Mouse (Mus musculus) forebrain, embryonic 10.5 days (tissue): Measurements from ENCODE around the gene Kcnq1. TPM values are rescaled to one million over a fixed set of nuclear protein-coding genes. Genes with fewer than 3 reads are reported as not detected.

Experiments
- DNase-seq: peaks from one replicate; pipeline ENCODE4 v3.0.0-alpha.2; 2017; ENCODE audit warnings: low spot score; ENCODE audit errors: extremely low spot score
- H3K27ac ChIP-seq: fragments of 300-500 bp; sonication (generic); 2 replicates; pipeline ENCODE4 v1.5.1; 2016; ENCODE audit warnings: mild to moderate bottlenecking
- H3K27me3 ChIP-seq: fragments of 300-500 bp; sonication (generic); 2 replicates; pipeline ENCODE4 v1.6.1; 2016; ENCODE audit warnings: mild to moderate bottlenecking; ENCODE audit not compliant: poor library complexity, severe bottlenecking
- H3K36me3 ChIP-seq: fragments of 300-500 bp; sonication (generic); replicated peaks from 2 replicates; pipeline ENCODE4 v1.6.1; 2016; ENCODE audit warnings: mild to moderate bottlenecking, moderate library complexity
- H3K4me1 ChIP-seq: fragments of 300-500 bp; sonication (generic); 2 replicates; pipeline ENCODE4 v1.6.1; 2016
- H3K4me3 ChIP-seq: fragments of 300-500 bp; sonication (generic); 2 replicates; pipeline ENCODE4 v1.5.1; 2016; ENCODE audit warnings: mild to moderate bottlenecking, moderate library complexity
- H3K9me3 ChIP-seq: fragments of 300-500 bp; sonication (generic); 2 replicates; pipeline ENCODE4 v1.6.1; 2016; ENCODE audit warnings: mild to moderate bottlenecking, moderate library complexity
- WGBS: fragments of 180-500 bp; shearing (Covaris S2); methylation state at CpG from one replicate; pipeline ENCODE4 v1.1.7; 2016; 5-methylcytosine and 5-hydroxymethylcytosine counted together
- polyA plus RNA-seq: library from polyadenylated mRNA; unstranded; fragments of >200 nt; fragmentation: Nextera tagmentation; extraction: Ambion mirVana; gene quantifications from 2 replicates; pipeline ENCODE4 v1.2.1, GENCODE M21; 2016

The Kcnq1 gene
- polyA plus RNA-seq, 1 experiment from 2014 or later: 1.3 TPM

DNA sequence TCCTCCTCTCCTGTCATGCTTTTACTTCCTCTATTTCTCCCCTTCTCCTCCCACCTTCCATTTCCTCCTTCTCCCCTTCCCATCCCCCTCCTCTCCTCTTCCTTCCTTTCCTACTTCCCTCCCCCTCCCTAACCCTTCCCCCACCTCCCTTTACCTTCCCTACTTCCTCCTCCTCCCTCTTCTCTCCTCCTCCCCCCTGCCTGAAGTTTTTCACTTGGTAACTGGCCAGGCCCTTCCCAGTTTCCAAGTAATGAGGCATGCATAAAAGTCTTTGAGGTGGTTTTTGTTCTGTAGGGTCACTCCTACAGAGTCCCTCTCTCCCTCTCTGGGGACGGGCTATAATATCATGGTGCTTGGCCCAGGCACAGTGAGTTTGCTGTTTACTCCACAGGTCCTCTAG is 13.2 kb downstream of the Kcnq1 start:
- Histone ChIP-seq H3K9me3 (peaks cover 7% of the 10 kb centered on the region; the same call in 1 of the 2 replicates), H3K27ac (0 out of 2 replicates have a peak overlapping the region, but pooled peaks have one; percentile 12), H3K4me1 (peaks cover 41% of the 10 kb centered on the region), H3K36me3 (no peaks in the 10 kb centered on the region), H3K4me3 (no peak overlapping the region), H3K27me3 (no peaks in the 10 kb centered on the region)
- WGBS: 28% methylated on average over 1 of the region's 1 CpGs
- no peak for DNase-seq

DNA sequence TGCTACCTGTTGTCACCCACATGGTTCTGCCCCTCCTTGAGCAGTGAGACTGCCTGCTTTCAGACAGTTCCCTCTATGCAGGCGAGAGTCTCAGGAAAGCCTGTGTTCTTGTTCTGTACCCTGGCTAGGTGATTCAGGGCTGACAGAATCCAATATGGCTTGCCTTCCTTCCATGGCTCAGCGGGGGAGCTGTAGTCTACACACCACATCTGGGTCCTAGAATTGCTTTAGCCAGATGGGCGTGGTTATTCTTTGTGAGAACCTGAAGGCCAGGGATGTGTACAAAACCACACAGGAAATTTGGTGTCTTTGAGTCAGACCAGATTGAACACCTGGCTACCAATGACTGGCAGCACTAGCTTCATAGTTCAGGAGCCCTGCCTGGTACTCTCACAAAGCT is 13.7 kb downstream of the Kcnq1 start:
- no peaks in the 10 kb centered on the region for H3K27me3 ChIP-seq
- H3K4me1 ChIP-seq: peaks cover 45% of the 10 kb centered on the region
- no peak for DNase-seq
- no peak overlapping the region for H3K4me3 ChIP-seq
- H3K36me3 ChIP-seq: no peaks in the 10 kb centered on the region
- peak overlapping the region; percentile 12; the same call in 1 of the 2 replicates for H3K27ac ChIP-seq
- 81% methylated on average over 3 of the region's 3 CpGs for WGBS
- H3K9me3 ChIP-seq: peaks cover 3% of the 10 kb centered on the region; the same call in 1 of the 2 replicates

DNA sequence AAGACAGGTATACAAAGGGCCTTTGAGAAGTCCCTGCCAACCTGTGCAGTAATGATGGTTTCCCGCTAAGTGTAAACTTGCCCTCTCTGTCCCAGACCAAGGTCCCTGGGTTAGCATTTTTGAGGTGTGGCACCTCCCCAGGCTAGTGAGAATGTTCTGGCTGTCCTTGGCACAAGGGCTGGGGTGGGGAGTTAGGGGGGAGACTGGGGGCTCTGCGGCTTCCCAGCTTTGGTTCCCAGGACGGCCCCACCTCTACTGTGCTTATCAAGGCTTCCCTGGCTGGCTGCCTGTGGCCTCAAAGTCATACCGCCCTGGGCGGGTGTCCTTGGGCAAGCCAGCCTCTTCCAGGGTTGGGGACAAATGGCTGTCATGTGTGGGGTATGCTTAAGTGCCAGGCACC is 16.0 kb downstream of the Kcnq1 start:
- no peak overlapping the region for H3K4me3 ChIP-seq
- no peaks in the 10 kb centered on the region for H3K36me3 ChIP-seq
- peak overlapping the region; percentile 20; the same call in 1 of the 2 replicates for H3K27ac ChIP-seq
- H3K4me1 ChIP-seq: peaks cover 47% of the 10 kb centered on the region
- DNase-seq: no peak
- 84% methylated on average over 5 of the region's 5 CpGs for WGBS
- no peaks in the 10 kb centered on the region for H3K9me3 ChIP-seq
- H3K27me3 ChIP-seq: no peaks in the 10 kb centered on the region

DNA sequence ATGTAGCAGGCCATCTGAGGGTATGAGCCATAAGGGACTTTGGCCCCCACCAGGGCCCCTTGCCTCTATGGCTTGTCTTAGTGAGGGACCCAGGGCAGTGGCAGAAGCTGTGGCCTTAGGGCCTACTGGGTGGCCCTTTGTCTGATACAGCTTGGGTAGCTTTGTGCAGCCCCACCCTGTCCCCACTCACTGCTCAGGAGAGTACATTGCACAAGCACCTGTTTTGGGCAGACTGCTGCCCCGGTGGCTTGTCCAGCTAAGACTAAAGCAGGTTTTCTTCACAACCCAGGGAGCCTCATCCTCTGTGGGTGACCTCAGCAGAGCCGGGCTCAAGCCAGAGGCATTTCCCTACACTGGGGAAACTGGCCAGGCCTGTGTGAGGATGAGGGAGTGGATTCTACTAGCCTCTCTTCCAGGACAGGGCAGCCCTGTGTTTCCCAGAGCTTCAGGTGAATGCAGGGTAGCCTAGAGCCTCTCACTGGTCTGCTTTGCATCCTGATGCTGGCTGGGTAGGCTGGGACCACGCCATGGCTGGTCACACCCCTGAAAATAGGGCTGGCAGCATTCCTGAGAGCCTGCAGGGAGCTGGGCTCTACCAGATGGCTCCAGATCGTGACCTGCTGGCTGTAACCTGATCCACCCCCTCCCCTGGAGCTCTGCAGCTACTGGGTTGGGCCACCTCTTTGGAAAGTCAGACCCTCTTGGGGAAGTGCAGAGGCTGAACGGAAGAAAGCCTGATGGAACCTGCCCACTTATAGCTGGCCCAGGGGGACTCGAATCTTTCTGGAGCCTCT is 17.9 kb downstream of the Kcnq1 start:
- Histone ChIP-seq H3K27me3 (no peaks in the 10 kb centered on the region), H3K27ac (peak overlapping the region; percentile 75), H3K36me3 (no peaks in the 10 kb centered on the region), H3K4me1 (peaks cover 43% of the 10 kb centered on the region), H3K4me3 (no peak overlapping the region), H3K9me3 (no peaks in the 10 kb centered on the region)
- WGBS: 14% methylated on average over 6 of the region's 6 CpGs
- peak; percentile 55 for DNase-seq

DNA sequence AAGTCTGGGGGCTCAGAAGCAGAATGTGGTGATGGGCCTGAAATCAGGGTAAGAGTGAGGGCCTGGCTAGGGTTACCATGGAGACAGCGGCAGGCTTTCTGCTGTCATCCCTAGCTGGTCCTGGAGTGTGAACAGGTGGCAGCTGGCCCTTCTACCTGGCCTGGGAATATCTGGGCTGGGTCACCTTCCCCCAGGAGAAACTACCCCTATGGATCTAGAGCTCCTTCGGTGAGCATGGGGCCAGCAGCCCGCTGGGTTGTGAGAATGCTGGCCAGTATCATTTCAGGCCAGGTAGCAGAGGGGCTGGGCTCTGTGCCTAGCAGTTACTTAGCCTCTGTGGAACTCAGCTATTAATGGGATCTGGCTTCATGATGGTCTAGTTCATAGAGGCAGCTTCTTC is 18.7 kb downstream of the Kcnq1 start:
- Histone ChIP-seq H3K27me3 (no peaks in the 10 kb centered on the region), H3K27ac (peak overlapping the region; percentile 75), H3K4me3 (no peak overlapping the region), H3K9me3 (no peaks in the 10 kb centered on the region), H3K36me3 (no peaks in the 10 kb centered on the region), H3K4me1 (peaks cover 34% of the 10 kb centered on the region)
- 70% methylated on average over 3 of the region's 3 CpGs for WGBS
- DNase-seq: no peak

DNA sequence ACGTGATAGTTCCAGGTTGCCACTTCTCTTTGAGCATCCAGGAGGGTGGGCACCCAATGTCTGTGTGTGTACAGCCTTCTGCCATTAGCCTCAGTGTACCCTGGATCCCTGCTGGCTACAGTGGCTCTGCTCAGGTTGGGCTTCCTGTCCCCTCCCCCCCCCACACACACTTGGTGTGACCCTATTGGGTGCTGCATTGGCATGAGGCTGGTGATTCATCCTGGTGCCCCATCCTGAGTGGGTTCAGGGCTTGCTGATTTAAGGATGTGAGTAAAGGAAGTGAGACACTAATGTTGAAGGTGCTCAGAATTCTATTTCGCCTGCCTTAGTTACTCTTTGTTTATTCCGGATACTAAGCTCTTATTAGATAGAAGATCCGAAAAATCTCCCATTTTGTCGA is 26.7 kb downstream of the Kcnq1 start:
- H3K4me1 ChIP-seq: no peaks in the 10 kb centered on the region; the same call in 1 of the 2 replicates
- H3K4me3 ChIP-seq: no peak overlapping the region
- H3K27ac ChIP-seq: no peak overlapping the region
- no peaks in the 10 kb centered on the region for H3K9me3 ChIP-seq
- 90% methylated on average over 5 of the region's 5 CpGs for WGBS
- H3K27me3 ChIP-seq: no peaks in the 10 kb centered on the region; the same call in 1 of the 2 replicates
- DNase-seq: no peak
- H3K36me3 ChIP-seq: no peaks in the 10 kb centered on the region

DNA sequence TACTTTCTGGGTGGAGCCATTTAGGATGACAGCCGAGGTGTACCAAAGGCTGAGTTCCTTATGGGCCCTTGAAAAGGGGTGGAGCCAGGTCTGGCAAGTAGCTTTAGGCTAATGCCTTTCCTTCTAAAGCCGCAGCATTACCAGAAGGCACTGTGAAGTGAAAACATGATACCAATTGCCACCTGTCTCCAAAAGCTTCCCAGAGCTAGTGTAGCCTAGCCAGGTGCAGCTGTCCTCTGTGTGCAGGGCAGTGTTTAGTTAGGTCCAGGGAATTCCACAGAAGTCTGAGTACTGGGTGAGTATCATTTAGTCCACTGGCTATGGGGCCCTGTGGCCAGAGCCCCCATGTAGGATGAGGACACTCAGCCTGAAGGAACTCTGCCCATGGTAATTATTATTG is 30.0 kb downstream of the Kcnq1 start:
- H3K27ac ChIP-seq: no peak overlapping the region
- H3K4me3 ChIP-seq: no peak overlapping the region
- 69% methylated on average over 2 of the region's 2 CpGs for WGBS
- no peaks in the 10 kb centered on the region; the same call in 1 of the 2 replicates for H3K4me1 ChIP-seq
- no peak for DNase-seq
- no peaks in the 10 kb centered on the region; the same call in 1 of the 2 replicates for H3K27me3 ChIP-seq
- H3K9me3 ChIP-seq: no peaks in the 10 kb centered on the region
- no peaks in the 10 kb centered on the region for H3K36me3 ChIP-seq

DNA sequence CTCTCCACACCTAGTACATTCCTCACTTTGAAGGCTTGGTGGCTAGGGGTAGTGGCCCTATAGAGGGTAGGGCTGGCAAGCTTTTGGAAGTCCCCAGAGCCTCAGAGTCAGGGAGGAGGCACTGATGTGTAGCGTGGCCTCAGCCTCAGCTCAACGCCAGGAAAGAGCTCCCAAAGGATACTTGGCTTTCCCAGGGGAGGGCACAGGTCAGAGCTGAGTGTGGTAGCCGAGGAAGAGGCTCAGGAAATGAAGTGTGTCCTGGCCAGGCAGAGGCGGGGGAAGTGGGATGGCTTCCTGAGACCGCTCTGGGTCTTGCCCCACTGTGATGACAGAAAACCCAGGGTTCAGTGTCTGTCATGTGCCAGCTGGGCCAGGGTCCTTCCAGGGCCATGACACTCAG is 30.4 kb downstream of the Kcnq1 start:
- no peaks in the 10 kb centered on the region; the same call in 1 of the 2 replicates for H3K4me1 ChIP-seq
- H3K9me3 ChIP-seq: no peaks in the 10 kb centered on the region
- no peaks in the 10 kb centered on the region for H3K36me3 ChIP-seq
- 65% methylated on average over 5 of the region's 5 CpGs for WGBS
- DNase-seq: no peak
- H3K27me3 ChIP-seq: no peaks in the 10 kb centered on the region; the same call in 1 of the 2 replicates
- H3K4me3 ChIP-seq: no peak overlapping the region
- no peak overlapping the region for H3K27ac ChIP-seq

DNA sequence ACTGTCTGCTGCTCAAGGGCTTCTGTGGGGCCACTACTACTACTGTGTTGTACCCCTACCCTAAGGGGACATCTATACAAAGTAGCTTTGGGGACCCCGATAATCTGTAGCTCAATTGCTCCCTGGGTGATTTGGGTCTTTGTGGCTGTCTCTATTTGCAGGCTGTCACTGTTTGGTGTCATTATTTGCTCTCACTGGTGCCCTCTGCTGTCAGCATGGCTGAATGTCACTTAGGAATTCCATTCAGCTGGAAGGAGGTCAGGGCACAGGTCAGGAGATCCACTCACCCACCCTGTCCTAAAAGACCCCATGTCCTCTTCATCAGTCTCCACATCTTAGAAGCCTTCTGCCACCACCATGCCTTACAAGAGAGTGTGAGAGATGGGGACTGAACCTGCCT is 32.6 kb downstream of the Kcnq1 start:
- Histone ChIP-seq H3K4me3 (no peak overlapping the region), H3K9me3 (no peaks in the 10 kb centered on the region), H3K36me3 (no peaks in the 10 kb centered on the region), H3K27ac (no peak overlapping the region), H3K4me1 (no peaks in the 10 kb centered on the region; the same call in 1 of the 2 replicates), H3K27me3 (no peaks in the 10 kb centered on the region; the same call in 1 of the 2 replicates)
- peak; percentile 52 for DNase-seq
- 71% methylated on average over 1 of the region's 1 CpGs for WGBS

DNA sequence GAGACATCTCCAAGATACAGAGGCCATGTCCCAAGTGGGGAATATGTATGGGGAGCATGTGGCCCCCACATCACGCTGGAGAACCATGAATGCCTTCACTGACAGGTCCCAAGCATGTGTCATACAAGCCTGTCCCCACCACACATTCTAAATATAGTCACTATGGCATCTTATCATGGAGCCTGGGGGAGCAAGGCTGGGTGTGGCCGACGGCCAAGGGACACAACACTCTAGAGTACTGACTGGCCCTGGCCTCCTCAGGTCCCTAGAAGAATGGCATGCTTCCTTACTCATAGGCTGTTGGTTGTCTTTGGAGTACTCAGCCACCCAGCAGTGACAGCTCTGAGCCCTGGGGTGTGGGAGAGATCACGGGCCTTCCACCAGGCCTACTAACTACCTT is 33.8 kb downstream of the Kcnq1 start:
- no peak overlapping the region for H3K4me3 ChIP-seq
- H3K4me1 ChIP-seq: no peaks in the 10 kb centered on the region; the same call in 1 of the 2 replicates
- no peak for DNase-seq
- H3K27me3 ChIP-seq: no peaks in the 10 kb centered on the region; the same call in 1 of the 2 replicates
- no peaks in the 10 kb centered on the region for H3K9me3 ChIP-seq
- no peak overlapping the region for H3K27ac ChIP-seq
- 85% methylated on average over 4 of the region's 4 CpGs for WGBS
- H3K36me3 ChIP-seq: no peaks in the 10 kb centered on the region

DNA sequence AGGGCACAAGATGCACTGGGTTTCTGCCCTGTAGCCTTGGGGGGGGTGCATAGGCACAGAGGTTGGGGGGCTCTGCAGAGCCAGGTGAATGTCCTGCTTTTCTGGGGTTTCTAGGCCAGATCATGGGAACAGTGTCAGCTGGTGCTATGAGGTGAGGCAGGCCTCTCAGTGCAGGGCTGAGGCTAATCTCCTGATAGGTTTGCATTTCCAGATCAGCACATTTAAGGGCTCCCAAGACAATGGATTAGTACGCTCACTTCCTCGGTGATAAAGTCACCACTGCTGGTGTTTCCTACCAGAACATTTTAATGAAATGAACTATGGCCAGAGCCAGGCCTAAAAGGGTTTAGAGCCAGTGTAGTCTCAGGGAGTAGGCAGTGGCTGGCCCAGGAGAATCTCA is 36.5 kb downstream of the Kcnq1 start:
- Histone ChIP-seq H3K36me3 (no peaks in the 10 kb centered on the region), H3K9me3 (no peaks in the 10 kb centered on the region), H3K27ac (no peak overlapping the region), H3K27me3 (peaks cover 10% of the 10 kb centered on the region), H3K4me1 (no peaks in the 10 kb centered on the region), H3K4me3 (no peak overlapping the region)
- WGBS: 95% methylated on average over 2 of the region's 2 CpGs
- no peak for DNase-seq

DNA sequence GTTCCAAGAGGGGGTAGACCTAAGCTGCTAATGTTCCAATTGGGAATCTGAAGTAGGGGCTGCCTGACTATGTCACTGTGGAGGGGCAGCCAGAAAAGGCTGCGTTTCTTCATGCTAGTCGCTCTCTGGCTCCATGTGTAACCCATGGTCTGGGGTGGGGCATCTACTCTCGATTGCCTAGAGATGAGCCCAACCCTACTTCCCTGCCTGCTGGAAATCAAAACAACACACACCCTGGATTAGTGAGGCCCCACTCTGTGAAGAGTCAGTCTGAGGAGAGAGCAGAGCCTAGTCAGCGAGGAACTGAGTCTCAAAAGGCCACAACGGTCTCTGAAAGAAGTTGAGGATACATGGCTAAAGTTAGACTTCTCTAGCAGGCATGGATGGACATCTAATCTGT is 40.9 kb downstream of the Kcnq1 start:
- Histone ChIP-seq H3K4me1 (0 out of 2 replicates have a peak, but pooled peaks cover under 1% of the 10 kb centered on the region), H3K27ac (no peak overlapping the region), H3K27me3 (peaks cover 42% of the 10 kb centered on the region), H3K4me3 (no peak overlapping the region), H3K9me3 (no peaks in the 10 kb centered on the region), H3K36me3 (no peaks in the 10 kb centered on the region)
- WGBS: 83% methylated on average over 5 of the region's 5 CpGs
- DNase-seq: no peak

DNA sequence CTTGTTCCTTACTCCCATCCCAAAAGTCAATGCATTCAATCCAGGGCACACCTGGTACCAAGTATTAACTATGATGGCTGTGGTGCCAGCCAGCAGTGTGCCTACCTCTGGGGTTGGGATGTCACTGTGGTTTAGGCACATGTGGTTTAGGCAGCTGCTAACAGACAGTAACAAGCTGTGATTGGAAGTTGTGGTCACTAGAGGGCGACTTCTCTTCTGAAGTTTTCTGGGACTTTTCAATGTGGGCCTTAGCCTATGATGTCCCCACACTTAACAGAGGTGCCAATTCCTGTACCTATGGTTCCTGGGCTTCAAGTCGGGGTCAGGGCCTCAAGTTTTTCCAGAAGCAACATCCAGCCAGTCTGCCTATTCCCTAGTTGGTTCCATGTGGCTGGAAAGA is 45.0 kb downstream of the Kcnq1 start:
- WGBS: 19% methylated on average over 2 of the region's 2 CpGs
- peaks cover 31% of the 10 kb centered on the region for H3K4me1 ChIP-seq
- H3K9me3 ChIP-seq: no peaks in the 10 kb centered on the region
- peaks cover 69% of the 10 kb centered on the region for H3K27me3 ChIP-seq
- DNase-seq: peak; percentile 37
- no peak overlapping the region for H3K4me3 ChIP-seq
- H3K27ac ChIP-seq: no peak overlapping the region
- no peaks in the 10 kb centered on the region for H3K36me3 ChIP-seq
